Mouse (Mus musculus): ENCODE measurements around the gene Loxl3.

DNA sequence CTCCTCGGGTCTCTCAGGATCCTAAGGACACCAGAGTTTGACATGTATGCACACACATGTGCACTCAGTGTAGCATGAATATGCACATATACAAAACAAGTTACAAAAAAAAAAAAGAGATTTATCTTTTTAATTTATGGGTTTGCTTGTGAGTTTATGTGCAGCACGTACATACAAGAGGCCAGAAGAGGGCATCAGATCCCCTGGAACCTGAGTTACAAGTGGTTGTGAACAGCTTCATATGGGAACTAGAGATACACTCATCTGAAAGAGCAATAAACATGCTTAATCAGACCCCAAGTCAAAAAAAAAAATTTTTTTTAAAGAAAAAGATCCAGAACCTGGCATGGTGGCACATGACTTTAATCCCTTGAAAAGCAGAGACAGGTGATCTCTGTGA is 41.0 kb downstream of the Loxl3 start:
- TF ChIP-seq CTCF (IDR thresholded peaks at IDR 0.05; ENCODE audit: low read depth) (peak; percentile 14; the same call in 1 of the 2 replicates), EP300 (IDR thresholded peaks at IDR 0.05; ENCODE audit: low read depth) (no peak)
